Mouse (Mus musculus) liver, embryonic 12.5 days (tissue): ENCODE measurements around the gene Mcm9. TPM values are rescaled to one million over a fixed set of nuclear protein-coding genes. Genes with fewer than 3 reads are reported as not detected.

ENCODE experiments used
- ATAC-seq: fragments of 200-750 bp; cut with Nextera tagmentation; 2 replicates; pipeline ENCODE4 v1.8.0; 2017; ENCODE audit warnings: moderate number of reproducible peaks, mild to moderate bottlenecking, moderate library complexity
- H3K27ac ChIP-seq: fragments of 300-500 bp; sonication (generic); 2 replicates; pipeline ENCODE4 v1.5.1; 2016; ENCODE audit warnings: mild to moderate bottlenecking
- H3K27me3 ChIP-seq: fragments of 300-500 bp; sonication (generic); replicated peaks from 2 replicates; pipeline ENCODE4 v1.6.1; 2016; ENCODE audit warnings: mild to moderate bottlenecking, moderate library complexity
- H3K36me3 ChIP-seq: fragments of 300-500 bp; sonication (generic); 2 replicates; pipeline ENCODE4 v1.6.1; 2016; ENCODE audit warnings: mild to moderate bottlenecking, moderate library complexity
- H3K4me1 ChIP-seq: fragments of 300-500 bp; sonication (generic); 2 replicates; pipeline ENCODE4 v1.6.1; 2016
- H3K4me2 ChIP-seq: fragments of 300-500 bp; sonication (generic); 2 replicates; pipeline ENCODE4 v1.6.1; 2016; ENCODE audit warnings: mild to moderate bottlenecking, moderate library complexity
- H3K4me3 ChIP-seq: fragments of 300-500 bp; sonication (generic); 2 replicates; pipeline ENCODE4 v1.5.1; 2016; ENCODE audit warnings: mild to moderate bottlenecking, moderate library complexity
- H3K9ac ChIP-seq: fragments of 300-500 bp; sonication (generic); 2 replicates; pipeline ENCODE4 v1.6.1; 2016; ENCODE audit warnings: mild to moderate bottlenecking, moderate library complexity
- H3K9me3 ChIP-seq: fragments of 300-500 bp; sonication (generic); replicated peaks from 2 replicates; pipeline ENCODE4 v1.6.1; 2016; ENCODE audit warnings: mild to moderate bottlenecking, moderate library complexity
- WGBS: fragments of 180-500 bp; shearing (Covaris S2); methylation state at CpG from one replicate; pipeline ENCODE4 v1.1.7; 2016; ENCODE audit not compliant: insufficient replicate concordance; 5-methylcytosine and 5-hydroxymethylcytosine counted together
- polyA plus RNA-seq: library from polyadenylated mRNA; unstranded; fragments of >200 nt; fragmentation: Nextera tagmentation; extraction: Ambion mirVana; gene quantifications from 2 replicates; pipeline ENCODE4 v1.2.1, GENCODE M21; 2016

Mcm9 gene
- polyA plus RNA-seq, 1 experiment from 2014 or later: 7.8 TPM

DNA sequence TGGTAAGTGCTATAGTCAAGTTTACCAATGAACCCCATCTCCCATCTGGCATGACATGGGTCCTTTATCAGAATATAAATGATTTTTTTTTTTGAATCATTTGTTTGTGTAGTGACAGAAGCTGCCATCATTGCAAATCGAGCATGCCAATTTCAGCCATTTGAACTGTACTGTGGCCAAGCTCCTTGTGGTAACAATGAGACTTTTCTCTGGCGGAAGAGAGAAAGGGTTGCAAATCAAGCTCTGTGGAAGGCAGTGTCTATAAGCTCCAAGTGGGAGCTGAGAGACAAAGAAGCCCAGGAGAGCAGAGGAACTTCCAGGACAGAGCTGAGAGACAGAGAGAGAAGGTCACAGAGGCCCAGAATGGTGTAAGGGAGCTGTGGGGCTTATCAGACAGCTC is 64.7 kb downstream of the Mcm9 start:
- Histone ChIP-seq H3K9ac (no peak overlapping the region), H3K4me2 (no peak overlapping the region), H3K27ac (no peak overlapping the region), H3K4me1 (no peaks in the 10 kb centered on the region), H3K4me3 (no peak overlapping the region), H3K36me3 (0 out of 2 replicates have a peak, but pooled peaks cover 9% of the 10 kb centered on the region), H3K27me3 (no peaks in the 10 kb centered on the region), H3K9me3 (no peaks in the 10 kb centered on the region)
- ATAC-seq: no peak
- WGBS: 83% methylated on average over 2 of the region's 2 CpGs

DNA sequence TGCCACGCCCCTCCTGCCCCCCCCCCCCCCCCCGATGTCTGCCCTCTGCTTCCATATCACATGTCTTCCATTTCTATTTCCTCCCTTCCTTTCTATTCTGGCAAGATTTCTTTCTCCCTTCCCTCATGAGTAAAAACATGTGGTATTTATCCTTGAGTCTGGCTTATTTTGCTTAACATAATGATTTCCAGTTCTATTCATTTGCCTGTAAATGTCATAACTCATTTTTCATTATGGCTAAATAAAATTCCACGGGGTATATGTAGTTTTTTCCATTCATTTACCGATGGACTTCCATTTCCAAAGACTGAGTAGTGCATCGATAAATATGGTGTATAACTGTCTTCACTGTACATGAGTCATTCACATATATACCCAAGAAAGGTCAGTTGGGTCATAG is 68.2 kb downstream of the Mcm9 start:
- H3K27ac ChIP-seq: no peak overlapping the region
- H3K9ac ChIP-seq: no peak overlapping the region
- peaks cover 9% of the 10 kb centered on the region; the same call in 1 of the 2 replicates for H3K36me3 ChIP-seq
- H3K9me3 ChIP-seq: no peaks in the 10 kb centered on the region
- H3K4me1 ChIP-seq: no peaks in the 10 kb centered on the region
- no peak for ATAC-seq
- no peak overlapping the region for H3K4me2 ChIP-seq
- H3K4me3 ChIP-seq: no peak overlapping the region
- WGBS: 66% methylated on average over 5 of the region's 5 CpGs
- H3K27me3 ChIP-seq: no peaks in the 10 kb centered on the region

DNA sequence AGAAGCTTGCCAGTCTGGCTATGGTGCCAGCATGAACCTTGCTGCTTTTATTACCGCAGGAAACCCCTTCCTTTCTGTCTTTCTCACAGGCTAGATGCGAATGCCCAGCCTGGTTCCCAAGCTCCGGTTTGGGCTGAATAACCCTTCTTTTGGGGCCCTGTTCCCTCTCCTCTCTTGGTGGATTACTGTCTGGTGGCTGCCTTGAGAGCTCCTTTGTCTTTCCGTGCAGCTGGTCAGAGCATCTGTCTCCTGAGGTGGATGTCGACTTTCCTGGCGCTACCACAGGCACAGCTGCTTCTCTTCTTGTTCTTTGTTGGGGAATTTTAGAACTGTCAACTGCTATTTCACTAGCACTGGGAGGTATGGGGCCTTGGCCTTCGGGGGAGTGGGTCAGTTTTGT is 92.6 kb downstream of the Mcm9 start:
- Histone ChIP-seq H3K27ac (no peak overlapping the region), H3K4me3 (no peak overlapping the region), H3K9me3 (no peaks in the 10 kb centered on the region), H3K9ac (no peak overlapping the region), H3K4me2 (no peak overlapping the region), H3K4me1 (no peaks in the 10 kb centered on the region), H3K27me3 (no peaks in the 10 kb centered on the region), H3K36me3 (peaks cover 41% of the 10 kb centered on the region)
- WGBS: 88% methylated on average over 7 of the region's 7 CpGs
- no peak for ATAC-seq

DNA sequence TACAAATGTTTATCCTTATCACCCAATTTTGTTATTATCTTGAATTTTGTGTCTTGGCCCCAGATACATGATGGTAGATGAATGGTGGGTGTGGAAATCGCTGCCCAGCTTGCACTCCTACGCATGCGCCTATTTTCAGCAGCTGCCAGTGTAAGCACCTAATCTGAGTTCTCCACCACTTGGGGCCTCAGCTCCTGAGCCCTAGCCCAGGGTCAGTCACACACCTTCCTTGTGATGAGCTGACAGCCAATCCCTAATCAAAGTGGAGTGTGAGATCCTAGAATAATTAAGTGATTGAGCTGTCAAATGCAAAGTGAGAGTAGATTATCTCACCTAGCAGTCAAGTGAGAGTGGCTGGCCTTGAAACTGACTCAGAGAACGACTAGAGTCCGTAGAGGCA is 97.9 kb downstream of the Mcm9 start:
- H3K27ac ChIP-seq: no peak overlapping the region
- 57% methylated on average over 5 of the region's 5 CpGs for WGBS
- no peaks in the 10 kb centered on the region for H3K27me3 ChIP-seq
- no peaks in the 10 kb centered on the region for H3K9me3 ChIP-seq
- no peak overlapping the region for H3K4me2 ChIP-seq
- peaks cover 12% of the 10 kb centered on the region for H3K36me3 ChIP-seq
- H3K9ac ChIP-seq: no peak overlapping the region
- no peak for ATAC-seq
- no peaks in the 10 kb centered on the region for H3K4me1 ChIP-seq
- no peak overlapping the region for H3K4me3 ChIP-seq

DNA sequence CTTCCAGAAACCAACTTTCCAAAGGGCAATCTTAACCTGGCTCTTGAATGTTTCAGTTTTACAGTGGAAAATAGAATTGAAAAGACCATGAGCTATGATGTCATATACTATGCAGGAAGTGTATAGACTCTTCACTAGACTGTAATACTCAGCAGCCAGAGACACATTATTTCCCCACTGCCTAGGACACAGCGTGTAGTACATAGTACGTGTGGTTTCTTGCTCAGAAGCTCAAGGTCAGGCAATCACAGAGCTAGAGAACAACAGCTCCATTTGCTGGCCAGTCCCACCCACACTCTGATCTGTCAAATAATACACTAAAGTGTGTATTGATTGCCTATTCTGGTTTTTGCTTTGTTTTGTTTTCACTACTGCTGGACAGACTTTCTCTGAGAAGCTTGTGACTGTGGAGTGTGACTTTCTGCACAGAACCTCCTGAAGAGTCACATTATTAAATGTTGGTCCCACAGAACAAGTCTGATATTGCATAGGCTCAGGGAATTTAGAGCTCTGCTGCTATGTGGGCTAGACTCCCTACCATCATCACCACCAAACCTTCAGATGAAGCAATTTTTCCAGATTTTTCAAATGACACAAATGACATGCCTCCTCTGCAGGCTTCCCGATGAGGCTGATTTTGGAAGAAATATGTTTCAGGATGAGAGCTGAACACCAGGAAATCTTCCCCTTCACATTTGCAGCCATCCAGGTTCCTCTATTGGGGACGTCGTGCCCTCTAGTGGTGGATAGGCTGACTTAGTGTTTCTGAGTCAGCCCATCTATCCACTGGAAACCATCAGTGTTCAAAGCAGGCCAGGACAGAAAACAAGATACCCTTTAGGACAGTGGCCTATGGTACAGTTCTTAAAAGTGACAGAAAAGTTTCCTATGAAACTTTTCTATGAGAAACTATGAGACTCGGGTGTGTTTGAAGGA is 102.1 kb downstream of the Mcm9 start:
- no peaks in the 10 kb centered on the region for H3K27me3 ChIP-seq
- H3K4me1 ChIP-seq: no peaks in the 10 kb centered on the region
- WGBS: 29% methylated on average over 6 of the region's 6 CpGs
- no peak overlapping the region for H3K27ac ChIP-seq
- H3K4me3 ChIP-seq: no peak overlapping the region
- no peak for ATAC-seq
- no peak overlapping the region for H3K9ac ChIP-seq
- no peaks in the 10 kb centered on the region for H3K9me3 ChIP-seq
- H3K4me2 ChIP-seq: no peak overlapping the region
- no peaks in the 10 kb centered on the region for H3K36me3 ChIP-seq

DNA sequence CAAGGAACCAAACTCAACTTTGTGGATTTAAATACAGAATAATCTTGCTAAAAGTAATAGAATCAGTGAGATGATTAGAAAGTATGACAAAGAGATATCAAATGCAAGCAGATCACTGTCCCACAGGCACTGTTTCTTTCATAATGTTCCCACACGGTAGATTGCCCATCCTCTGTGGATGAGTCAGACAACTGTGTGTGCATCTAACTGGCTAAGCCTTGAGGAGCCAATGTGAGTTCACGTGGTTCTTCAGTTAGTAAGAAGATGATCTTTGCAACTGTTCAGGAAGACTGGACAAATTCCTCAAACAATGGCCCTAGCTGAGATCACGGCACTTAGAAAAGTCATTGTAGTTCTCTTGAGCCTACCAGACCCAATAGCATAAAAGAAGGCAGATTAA is 102.9 kb downstream of the Mcm9 start:
- 71% methylated on average over 3 of the region's 3 CpGs for WGBS
- no peak for ATAC-seq

GRCm38 (mm10) chr10:53526350-53526749 is 103.9 kb downstream of the Mcm9 start:
- WGBS: 67% methylated on average over 2 of the region's 2 CpGs
- no peak for ATAC-seq
- Histone ChIP-seq H3K4me3 (no peak overlapping the region), H3K9ac (no peak overlapping the region), H3K4me2 (no peak overlapping the region), H3K9me3 (no peaks in the 10 kb centered on the region), H3K27ac (no peak overlapping the region), H3K27me3 (no peaks in the 10 kb centered on the region), H3K4me1 (no peaks in the 10 kb centered on the region), H3K36me3 (no peaks in the 10 kb centered on the region)

More for the DNA sequence above, 102.9 kb downstream of the Mcm9 start:
- no peak overlapping the region for H3K9ac ChIP-seq
- no peak overlapping the region for H3K27ac ChIP-seq
- H3K36me3 ChIP-seq: no peaks in the 10 kb centered on the region
- no peaks in the 10 kb centered on the region for H3K27me3 ChIP-seq
- H3K9me3 ChIP-seq: no peaks in the 10 kb centered on the region
- no peaks in the 10 kb centered on the region for H3K4me1 ChIP-seq
- H3K4me2 ChIP-seq: no peak overlapping the region
- no peak overlapping the region for H3K4me3 ChIP-seq

DNA sequence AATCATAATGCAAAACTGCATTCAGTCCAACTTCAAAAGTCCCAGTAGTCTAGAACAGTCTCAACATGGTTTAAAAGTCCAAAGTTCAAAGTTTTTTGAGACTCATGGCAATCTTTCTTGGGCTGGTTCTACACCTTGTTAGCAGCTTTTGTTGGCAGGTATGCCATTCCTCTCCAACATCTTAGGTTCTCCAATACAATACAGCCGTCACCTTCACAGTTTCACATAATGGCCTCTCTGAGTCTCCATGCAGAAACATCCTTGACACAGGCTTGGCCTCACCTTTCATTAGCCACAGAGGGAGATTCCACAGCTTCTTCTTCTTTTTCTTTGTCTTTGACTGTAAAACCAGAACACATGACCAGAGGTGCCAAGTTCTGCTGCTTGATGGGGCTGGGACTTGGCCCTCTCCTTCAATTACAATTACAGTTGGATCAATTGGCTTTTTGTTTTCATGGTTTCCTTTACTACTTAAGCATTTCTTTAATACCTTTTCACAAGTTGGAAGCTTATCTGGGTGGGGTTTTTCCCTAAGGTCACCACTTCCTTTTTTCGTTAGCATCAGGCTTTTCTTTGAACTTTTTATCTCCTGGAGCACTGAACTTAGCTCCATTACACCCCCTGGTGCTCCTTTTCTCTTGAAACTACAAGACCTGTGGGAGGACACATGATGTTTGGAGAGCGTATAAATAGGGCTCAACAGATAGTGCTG is 104.8 kb downstream of the Mcm9 start:
- no peaks in the 10 kb centered on the region for H3K27me3 ChIP-seq
- 48% methylated on average over 3 of the region's 3 CpGs for WGBS
- no peak for ATAC-seq

DNA sequence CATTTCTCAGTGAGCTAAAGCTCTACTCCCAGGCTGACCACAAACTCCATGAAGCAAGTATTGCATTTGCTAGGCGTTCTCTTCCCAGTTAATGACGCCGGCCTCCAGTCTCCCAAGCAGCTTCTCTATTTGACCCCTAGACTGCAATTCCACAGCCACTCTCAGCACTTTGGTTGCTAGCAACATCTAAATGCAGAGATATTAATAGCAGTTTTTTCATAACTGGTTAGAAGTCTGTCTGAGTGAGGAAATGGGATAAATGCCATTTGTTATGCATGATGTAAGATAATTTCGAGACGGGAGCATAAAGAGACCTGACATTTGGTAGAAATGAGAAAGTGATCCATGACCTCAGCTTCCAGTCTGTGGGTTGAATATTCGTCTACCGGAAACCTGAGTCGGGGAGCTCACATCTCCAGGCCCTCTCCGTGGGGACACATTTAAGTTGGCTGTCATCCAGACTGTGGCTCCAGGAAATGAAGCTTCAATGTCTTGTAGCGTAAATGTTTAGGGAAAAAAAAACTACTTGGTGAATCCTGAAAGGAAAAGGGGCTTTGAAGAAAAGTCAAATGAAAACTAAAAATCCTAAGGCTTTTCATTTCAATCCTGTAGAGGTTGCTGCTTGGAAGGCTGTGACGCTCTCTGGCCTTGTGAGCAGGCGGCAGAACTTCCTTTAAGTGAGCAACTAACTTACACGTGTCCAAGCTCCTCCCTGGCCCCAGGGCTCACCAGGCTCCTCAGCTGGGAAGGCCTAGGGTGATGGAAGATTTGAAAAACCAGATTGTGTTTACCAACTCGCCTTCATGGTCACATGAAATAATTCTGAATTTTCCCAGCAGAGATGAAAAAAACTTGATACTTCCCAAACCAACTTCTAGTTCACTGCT is 110.9 kb downstream of the Mcm9 start:
- H3K4me3 ChIP-seq: no peak overlapping the region
- H3K27me3 ChIP-seq: no peaks in the 10 kb centered on the region
- H3K9me3 ChIP-seq: no peaks in the 10 kb centered on the region
- ATAC-seq: no peak
- no peaks in the 10 kb centered on the region for H3K4me1 ChIP-seq
- H3K9ac ChIP-seq: no peak overlapping the region
- no peak overlapping the region for H3K27ac ChIP-seq
- WGBS: 65% methylated on average over 14 of the region's 14 CpGs
- no peak overlapping the region for H3K4me2 ChIP-seq
- no peaks in the 10 kb centered on the region for H3K36me3 ChIP-seq

More for the DNA sequence above, 104.8 kb downstream of the Mcm9 start:
- no peak overlapping the region for H3K4me3 ChIP-seq
- no peaks in the 10 kb centered on the region for H3K36me3 ChIP-seq
- H3K9ac ChIP-seq: no peak overlapping the region
- H3K27ac ChIP-seq: no peak overlapping the region
- H3K4me2 ChIP-seq: no peak overlapping the region
- no peaks in the 10 kb centered on the region for H3K9me3 ChIP-seq
- no peaks in the 10 kb centered on the region for H3K4me1 ChIP-seq

- H3K9ac ChIP-seq: no peak overlapping the region
- H3K27me3 ChIP-seq: no peaks in the 10 kb centered on the region
- H3K27ac ChIP-seq: no peak overlapping the region
- H3K36me3 ChIP-seq: no peaks in the 10 kb centered on the region
- H3K4me1 ChIP-seq: no peaks in the 10 kb centered on the region
- no peak overlapping the region for H3K4me2 ChIP-seq
- WGBS: 66% methylated on average over 8 of the region's 8 CpGs
- H3K9me3 ChIP-seq: no peaks in the 10 kb centered on the region
- no peak overlapping the region for H3K4me3 ChIP-seq
- no peak for ATAC-seq
These were observed 111.7 kb downstream of the Mcm9 start for GRCm38 (mm10) chr10:53518599-53518913.

GRCm38 (mm10) chr10:53517770-53518598 is 112.3 kb downstream of the Mcm9 start:
- Histone ChIP-seq H3K27ac (no peak overlapping the region), H3K9me3 (no peaks in the 10 kb centered on the region), H3K36me3 (no peaks in the 10 kb centered on the region), H3K27me3 (no peaks in the 10 kb centered on the region), H3K9ac (no peak overlapping the region), H3K4me3 (no peak overlapping the region), H3K4me1 (no peaks in the 10 kb centered on the region), H3K4me2 (no peak overlapping the region)
- no peak for ATAC-seq
- 73% methylated on average over 14 of the region's 14 CpGs for WGBS
